Mouse (Mus musculus) ES-E14 (cell line): ENCODE measurements around the gene Cux1. TPM values are rescaled to one million over a fixed set of nuclear protein-coding genes. Genes with fewer than 3 reads are reported as not detected.

Experiments used
- DNase-seq: peaks from one replicate; pipeline ENCODE4 v3.0.0-alpha.2; 2013; ENCODE audit warnings: low read depth, low spot score
- H3K27ac ChIP-seq: 2 replicates; pipeline ENCODE4 v1.5.1; 2012; ENCODE audit warnings: low read depth, mild to moderate bottlenecking, low read length, moderate library complexity, mixed read lengths; ENCODE audit not compliant: poor library complexity, insufficient read depth, severe bottlenecking
- H3K36me3 ChIP-seq: 2 replicates; pipeline ENCODE4 v1.6.1; 2012; ENCODE audit warnings: mild to moderate bottlenecking, low read length, moderate library complexity, mixed read lengths; ENCODE audit not compliant: control insufficient read depth, poor library complexity, insufficient read depth, severe bottlenecking
- H3K4me1 ChIP-seq, 2 experiments: fragments of 150-350 bp in 1 of 2; sonication (generic) in 1 of 2; 2 replicates each; pipeline ENCODE4 v1.6.1; 2012; ENCODE audit warnings: low read length in 2 of 2, mild to moderate bottlenecking in 1 of 2, mixed read lengths in 1 of 2; ENCODE audit not compliant: control insufficient read depth in 2 of 2, insufficient read depth in 2 of 2, poor library complexity in 1 of 2
- H3K4me3 ChIP-seq, 2 experiments: fragments of 150-350 bp in 1 of 2; sonication (generic) in 1 of 2; 2 replicates each; pipeline ENCODE4 v1.5.1; 2012; ENCODE audit warnings: low read length in 2 of 2, low read depth in 1 of 2, mild to moderate bottlenecking in 1 of 2, mixed read lengths in 1 of 2; ENCODE audit not compliant: insufficient read depth in 1 of 2, poor library complexity in 1 of 2, severe bottlenecking in 1 of 2
- H3K9ac ChIP-seq: 2 replicates; pipeline ENCODE4 v1.6.1; 2012; ENCODE audit warnings: low read depth, mild to moderate bottlenecking, low read length, mixed read lengths; ENCODE audit not compliant: poor library complexity, insufficient read depth, severe bottlenecking
- H3K9me3 ChIP-seq: fragments of 150-350 bp; sonication (generic); 2 replicates; pipeline ENCODE4 v1.6.1; 2012; ENCODE audit warnings: low read depth, mild to moderate bottlenecking, low read length; ENCODE audit not compliant: control insufficient read depth, insufficient read depth
- CHD2 ChIP-seq: IDR thresholded peaks from 2 replicates; pipeline ENCODE4 v1.6.1; 2014; ENCODE audit warnings: mild to moderate bottlenecking, low read depth, low read length, inconsistent platforms
- HCFC1 ChIP-seq: IDR thresholded peaks from 2 replicates; pipeline ENCODE4 v1.6.1; 2012; ENCODE audit warnings: low read length, inconsistent platforms, borderline replicate concordance; ENCODE audit not compliant: insufficient read depth
- MAFK ChIP-seq: IDR thresholded peaks from 2 replicates; pipeline ENCODE4 v1.6.1; 2014; ENCODE audit warnings: mild to moderate bottlenecking, low read depth, low read length, inconsistent platforms; ENCODE audit not compliant: insufficient read depth
- ZC3H11A ChIP-seq: IDR thresholded peaks from 2 replicates; pipeline ENCODE4 v1.6.1; 2012; ENCODE audit warnings: low read depth, mild to moderate bottlenecking, inconsistent platforms, low read length, borderline replicate concordance
- ZNF384 ChIP-seq: IDR thresholded peaks from 2 replicates; pipeline ENCODE4 v1.6.1; 2012; ENCODE audit warnings: low read depth, low read length, inconsistent platforms
- in situ Hi-C, 2 experiments: fragments of 600-800 bp; cut with MboI; formaldehyde crosslinking; loops; one replicate each; pipeline ENCODE4 v1.15.1; 2025; ENCODE audit warnings: low sequenced_read_pairs in 2 of 2, inconsistent platforms in 1 of 2; ENCODE audit not compliant: unreplicated experiment in 2 of 2
- total RNA-seq: library from RNA; depleted of rRNA; stranded (reverse); fragments of 300-350 nt; gene quantifications from 2 replicates; pipeline ENCODE4 v1.2.3, GENCODE M21; 2012

Gene Cux1
- total RNA-seq, 1 experiment: 23.6 TPM

GRCm38 (mm10) chr5:136489450-136489849, 77.8 kb downstream of the Cux1 start:
- Histone ChIP-seq H3K9ac (no peak overlapping the region), H3K4me3 (no peak overlapping the region), H3K36me3 (peaks cover 2% of the 10 kb centered on the region; the same call in 1 of the 2 replicates), H3K9me3 (no peaks in the 10 kb centered on the region), H3K4me1 (no peaks in the 10 kb centered on the region), H3K27ac (no peak overlapping the region)
- in situ Hi-C loops: no loop called here
- DNase-seq: no peak
- TF ChIP-seq ZC3H11A: no peak
- TF ChIP-seq MAFK: no peak
- TF ChIP-seq CHD2: no peak
- TF ChIP-seq HCFC1: no peak
- no peak for TF ChIP-seq ZNF384

DNA sequence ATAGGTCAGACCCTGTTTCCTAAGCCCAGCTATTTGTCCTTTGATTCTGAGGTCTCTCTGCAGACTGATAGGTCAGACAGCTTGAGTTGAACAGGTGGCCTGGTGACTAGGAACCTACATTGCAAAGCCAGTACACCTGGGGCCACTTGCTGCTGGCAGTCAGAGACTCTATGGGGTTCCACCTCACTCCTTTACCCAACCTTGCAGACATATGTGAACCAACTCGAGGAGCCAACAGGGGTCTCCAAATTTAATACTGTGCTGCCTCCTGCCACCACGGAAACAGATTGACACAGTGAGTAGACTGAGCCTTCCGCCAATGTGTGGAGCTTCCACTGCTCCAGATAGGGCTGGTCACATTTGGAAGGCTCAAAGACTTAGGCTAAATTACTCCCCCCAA, 78.6 kb downstream of the Cux1 start:
- Histone ChIP-seq H3K4me1 (no peaks in the 10 kb centered on the region), H3K9me3 (no peaks in the 10 kb centered on the region), H3K36me3 (peaks cover 4% of the 10 kb centered on the region; the same call in 1 of the 2 replicates), H3K4me3 (no peak overlapping the region), H3K9ac (no peak overlapping the region), H3K27ac (no peak overlapping the region)
- TF ChIP-seq ZC3H11A (no peak), ZNF384 (no peak), CHD2 (no peak), MAFK (no peak), HCFC1 (no peak)
- in situ Hi-C loops: no loop called here
- DNase-seq: no peak

- no peak overlapping the region for H3K9ac ChIP-seq
- DNase-seq: no peak
- in situ Hi-C loops: no loop called here
- TF ChIP-seq CHD2 (no peak), ZNF384 (no peak), MAFK (no peak), ZC3H11A (no peak), HCFC1 (no peak)
- H3K36me3 ChIP-seq: peaks cover 5% of the 10 kb centered on the region; the same call in 1 of the 2 replicates
- H3K9me3 ChIP-seq: no peaks in the 10 kb centered on the region
- H3K27ac ChIP-seq: no peak overlapping the region
- H3K4me1 ChIP-seq: no peaks in the 10 kb centered on the region
- no peak overlapping the region for H3K4me3 ChIP-seq
These were observed 79.1 kb downstream of the Cux1 start for GRCm38 (mm10) chr5:136488223-136488622.

DNA sequence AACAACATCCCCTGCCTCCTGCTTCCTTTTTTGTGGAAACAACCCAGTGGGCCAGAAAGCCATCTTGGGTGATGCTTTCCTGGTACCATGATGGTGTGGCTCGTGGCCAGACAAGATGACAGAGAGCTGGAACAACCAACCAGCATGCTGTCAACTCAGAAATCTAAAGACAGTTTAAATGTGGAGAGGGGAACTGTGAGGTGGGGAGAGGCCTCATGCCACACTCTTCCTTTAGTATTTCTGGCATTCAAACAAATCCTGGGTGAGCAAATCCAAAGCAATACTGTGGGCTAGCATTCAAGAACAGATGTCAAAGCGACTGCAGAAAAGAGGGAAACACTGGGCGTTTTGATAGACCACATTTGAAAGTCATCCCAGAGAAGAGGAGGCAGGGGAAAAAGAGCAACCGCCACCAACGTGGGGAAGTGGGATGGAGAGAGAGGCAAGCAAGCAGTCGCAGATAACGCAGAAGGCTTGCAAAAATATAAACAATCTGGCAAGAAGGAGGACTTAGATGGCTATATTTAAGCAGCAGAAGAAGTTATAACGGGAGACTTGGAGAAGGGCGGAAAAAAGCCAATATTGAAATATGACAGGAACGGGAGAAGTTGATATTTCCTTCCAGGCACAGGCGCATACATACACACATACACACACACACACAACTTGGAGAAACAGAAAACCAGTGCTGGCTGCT, 79.7 kb downstream of the Cux1 start:
- TF ChIP-seq CHD2: no peak
- TF ChIP-seq ZNF384: no peak
- TF ChIP-seq HCFC1: no peak
- TF ChIP-seq ZC3H11A: no peak
- TF ChIP-seq MAFK: no peak
- Histone ChIP-seq H3K4me1 (no peaks in the 10 kb centered on the region), H3K9me3 (no peaks in the 10 kb centered on the region), H3K4me3 (no peak overlapping the region), H3K27ac (no peak overlapping the region), H3K9ac (no peak overlapping the region), H3K36me3 (peaks cover 6% of the 10 kb centered on the region; the same call in 1 of the 2 replicates)
- in situ Hi-C loops: no loop called here
- no peak for DNase-seq

DNA sequence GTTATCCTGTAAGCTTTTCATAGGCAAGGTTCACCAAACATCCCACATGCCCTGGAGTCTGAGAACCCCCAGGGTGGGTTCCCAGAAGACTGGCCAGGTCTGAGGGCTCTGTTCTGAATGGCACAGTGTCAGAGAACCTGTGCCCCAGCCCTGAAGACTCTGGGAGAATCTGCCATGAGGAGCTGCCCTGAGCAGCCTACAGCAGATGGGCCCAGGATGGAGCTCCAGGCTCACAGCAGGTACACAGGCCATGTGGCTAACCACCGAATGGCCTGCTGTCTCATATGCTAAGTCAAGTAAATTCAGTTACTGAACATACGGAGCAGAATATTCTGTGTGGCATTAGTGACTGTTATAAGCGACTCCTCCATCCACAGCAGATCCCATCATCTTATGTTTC, 80.9 kb downstream of the Cux1 start:
- no peak for DNase-seq
- H3K36me3 ChIP-seq: peaks cover 6% of the 10 kb centered on the region; the same call in 1 of the 2 replicates
- in situ Hi-C loops: no loop called here
- H3K9ac ChIP-seq: no peak overlapping the region
- no peak for TF ChIP-seq ZNF384
- TF ChIP-seq ZC3H11A: no peak
- no peak for TF ChIP-seq HCFC1
- no peak for TF ChIP-seq CHD2
- TF ChIP-seq MAFK: no peak
- H3K9me3 ChIP-seq: no peaks in the 10 kb centered on the region
- H3K27ac ChIP-seq: no peak overlapping the region
- H3K4me1 ChIP-seq: no peaks in the 10 kb centered on the region
- H3K4me3 ChIP-seq: no peak overlapping the region
